Mouse (Mus musculus): ENCODE measurements around the gene Nphs1. TPM values are rescaled to one million over a fixed set of nuclear protein-coding genes. Genes with fewer than 3 reads are reported as not detected.
"Not testable (repeated sequence)": the region's sequence is repeated elsewhere in the genome, so short reads cannot be mapped to it uniquely, and the experiment has no call there.

Nphs1 gene
- total RNA-seq, 4 experiments from 2014 or later = not detected

- no peak for DNase-seq (ENCODE audit: low spot score)
These were observed 17.4 kb upstream of the Nphs1 start for GRCm38 (mm10) chr7:30440697-30441096.

DNA sequence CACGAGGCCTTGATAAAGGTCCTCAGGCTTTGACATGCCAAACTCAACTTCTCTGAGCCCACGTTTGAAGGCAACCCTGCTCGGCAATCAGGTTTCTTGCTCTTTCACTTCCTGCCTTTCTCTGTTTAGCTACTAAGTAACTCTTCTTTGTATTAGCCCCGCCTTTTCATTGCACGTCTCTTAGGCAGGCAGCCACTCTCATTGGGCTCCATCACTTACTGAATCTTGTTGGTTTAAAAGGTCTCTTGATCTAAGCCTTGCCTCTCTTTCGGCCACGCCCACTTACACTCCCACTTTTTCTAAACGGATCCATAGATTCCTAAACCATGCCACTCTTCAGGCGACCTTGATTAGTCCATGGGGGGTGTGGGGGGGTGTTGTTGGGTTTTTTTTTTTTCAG is 14.4 kb upstream of the Nphs1 start:
- DNase-seq (ENCODE audit: low spot score) = no peak

- no peak for DNase-seq (ENCODE audit: low spot score)
These were observed 13.8 kb upstream of the Nphs1 start for GRCm38 (mm10) chr7:30444154-30444970.

GRCm38 (mm10) chr7:30444971-30445751 is 13.0 kb upstream of the Nphs1 start, which contains the start of gene Aplp1:
Gene Aplp1 (minus strand): TSS chr7:30445535.
- peak; percentile 24 for DNase-seq (ENCODE audit: low spot score)

GRCm38 (mm10) chr7:30450241-30450640 is 7.9 kb upstream of the Nphs1 start:
- no peak for DNase-seq (ENCODE audit: low spot score)

DNA sequence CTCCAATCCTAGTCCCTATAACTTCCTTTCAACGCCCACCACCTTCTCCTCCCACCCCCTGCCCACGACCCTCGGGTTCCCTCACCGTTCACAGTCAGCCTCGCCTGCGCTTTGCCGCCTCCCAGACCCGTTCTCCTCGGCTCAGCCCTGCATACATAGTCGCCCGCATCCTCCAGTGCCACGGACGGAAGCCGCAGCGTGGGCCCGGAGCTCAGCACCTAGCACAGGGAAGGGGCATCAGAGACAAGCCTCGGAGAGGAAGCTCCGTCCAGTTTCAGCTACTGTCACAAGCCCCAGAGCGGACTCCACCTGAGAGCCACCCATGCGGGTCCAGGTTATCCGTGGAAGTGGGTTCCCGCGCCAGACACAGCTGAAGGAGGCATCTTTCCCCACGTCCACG is 4.8 kb upstream of the Nphs1 start:
- DNase-seq (ENCODE audit: low spot score) = no peak

DNA sequence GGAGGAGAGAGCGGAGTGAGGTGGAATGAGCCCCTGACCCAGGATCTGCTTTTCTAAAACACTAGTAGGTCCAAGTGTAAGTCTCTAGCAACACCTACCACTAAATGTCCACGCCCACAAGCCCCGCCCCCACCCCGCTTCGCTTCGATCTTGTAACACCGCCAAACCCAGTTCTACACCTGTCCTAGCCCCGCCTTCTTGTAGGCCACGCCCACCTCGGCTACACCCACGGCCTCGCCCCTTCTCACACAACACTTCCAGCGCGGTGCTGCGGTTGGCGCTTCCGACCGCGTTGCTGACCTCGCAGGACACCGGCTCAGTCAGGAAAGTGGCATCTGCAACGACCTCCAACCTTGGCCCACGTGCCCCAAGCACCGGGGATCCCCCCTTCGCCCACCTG is 4.3 kb upstream of the Nphs1 start:
- DNase-seq (ENCODE audit: low spot score) = no peak

DNA sequence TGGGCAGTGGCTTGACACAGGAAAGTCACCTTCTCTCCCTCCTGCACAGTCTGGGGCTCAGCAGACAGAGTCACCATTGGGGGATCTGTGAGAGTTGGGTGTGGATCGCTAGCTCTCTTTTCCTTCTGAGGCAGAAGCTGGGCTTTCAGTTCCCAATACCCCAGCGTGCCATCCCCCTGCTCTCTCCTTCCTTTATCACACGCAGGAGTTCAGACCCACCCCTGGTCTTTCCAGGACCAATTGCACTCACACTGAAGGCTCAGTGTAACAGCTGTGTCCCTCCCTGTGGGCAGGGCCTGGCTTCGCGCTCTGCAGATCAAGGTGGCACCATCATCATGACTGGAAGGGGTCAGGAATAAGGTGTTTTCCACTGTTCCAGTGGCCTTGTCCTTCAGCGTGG is 3.9 kb upstream of the Nphs1 start:
- no peak for DNase-seq (ENCODE audit: low spot score)

- no peak for DNase-seq (ENCODE audit: low spot score)
These were observed 1.6 kb upstream of the Nphs1 start for GRCm38 (mm10) chr7:30456487-30456886.

- DNase-seq (ENCODE audit: low spot score) = no peak
These were observed 1.0 kb upstream of the Nphs1 start for GRCm38 (mm10) chr7:30456911-30457628.

GRCm38 (mm10) chr7:30459484-30459883 is 1.4 kb downstream of the Nphs1 start:
- no peak for DNase-seq (ENCODE audit: low spot score)

GRCm38 (mm10) chr7:30463568-30463967 is 5.5 kb downstream of the Nphs1 start:
- no peak for DNase-seq (ENCODE audit: low spot score)

GRCm38 (mm10) chr7:30463996-30464395 is 5.9 kb downstream of the Nphs1 start:
- no peak for DNase-seq (ENCODE audit: low spot score)

GRCm38 (mm10) chr7:30464816-30465300 is 6.7 kb downstream of the Nphs1 start:
- no peak for DNase-seq (ENCODE audit: low spot score)

GRCm38 (mm10) chr7:30472411-30472810 is 14.3 kb downstream of the Nphs1 start:
- DNase-seq (ENCODE audit: low spot score) = no peak

- no peak for DNase-seq (ENCODE audit: low spot score)
These were observed 16.9 kb downstream of the Nphs1 start for GRCm38 (mm10) chr7:30474999-30475398.

GRCm38 (mm10) chr7:30476136-30476535 is 18.0 kb downstream of the Nphs1 start:
- not testable (repeated sequence) for DNase-seq (ENCODE audit: low spot score)

GRCm38 (mm10) chr7:30477415-30478381 is 19.6 kb downstream of the Nphs1 start:
- no peak for DNase-seq (ENCODE audit: low spot score)

DNA sequence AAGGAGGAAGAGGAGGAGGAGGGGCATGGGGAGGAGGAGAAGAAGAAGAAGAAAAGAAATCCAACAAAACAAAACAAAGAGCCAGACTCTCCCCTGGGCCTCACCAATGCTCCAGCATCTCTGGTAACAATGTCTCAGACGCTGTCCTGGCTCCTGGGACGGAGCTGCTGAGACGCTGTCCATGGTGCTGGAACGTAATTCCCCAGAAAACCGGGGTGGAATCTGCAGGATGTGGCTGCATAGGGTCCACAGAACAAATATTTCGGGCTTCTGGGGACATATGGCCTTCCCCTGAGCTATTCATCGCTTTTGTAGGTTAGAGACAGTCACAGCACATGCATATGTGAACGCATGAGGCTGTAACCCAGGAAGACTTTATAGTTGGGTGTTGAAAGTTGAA is 26.1 kb downstream of the Nphs1 start:
- DNase-seq (ENCODE audit: low spot score) = no peak

- no peak for DNase-seq (ENCODE audit: low spot score)
These were observed 32.3 kb downstream of the Nphs1 start for GRCm38 (mm10) chr7:30490251-30490956.

All from heart, adult 8-10 months (tissue).